Mouse (Mus musculus) ovary, adult 18-20 months (tissue): ENCODE results near the gene D16Ertd472e.

ENCODE experiments used
- DNase-seq: peaks from one replicate; pipeline ENCODE4 v3.0.0; 2022; ENCODE audit warnings: low spot score, mixed read lengths

Gene D16Ertd472e

GRCm38 (mm10) chr16:78576478-78577084 is at the start of gene D16Ertd472e:
D16Ertd472e (minus strand) TSS chr16:78576708.
- peak; percentile 89 for DNase-seq

GRCm38 (mm10) chr16:78622755-78623154 is 46.2 kb upstream of the D16Ertd472e start:
- DNase-seq, result no peak

- peak; percentile 36 for DNase-seq
Measured at GRCm38 (mm10) chr16:78619386-78619785, 42.9 kb upstream of the D16Ertd472e start.

- no peak for DNase-seq
Measured at GRCm38 (mm10) chr16:78617757-78618532, 41.4 kb upstream of the D16Ertd472e start.

- no peak for DNase-seq
Measured at GRCm38 (mm10) chr16:78606202-78606601, 29.7 kb upstream of the D16Ertd472e start.

- DNase-seq, result no peak
Measured at GRCm38 (mm10) chr16:78598919-78599318, 22.4 kb upstream of the D16Ertd472e start.

- DNase-seq, result no peak
Measured at GRCm38 (mm10) chr16:78596381-78596780, 19.9 kb upstream of the D16Ertd472e start.

- no peak for DNase-seq
Measured at GRCm38 (mm10) chr16:78595821-78596220, 19.3 kb upstream of the D16Ertd472e start.

GRCm38 (mm10) chr16:78594154-78594553 is 17.6 kb upstream of the D16Ertd472e start:
- no peak for DNase-seq

GRCm38 (mm10) chr16:78591130-78591529 is 14.6 kb upstream of the D16Ertd472e start:
- no peak for DNase-seq

GRCm38 (mm10) chr16:78588821-78589220 is 12.3 kb upstream of the D16Ertd472e start:
- DNase-seq, result no peak

GRCm38 (mm10) chr16:78586621-78587020 is 10.1 kb upstream of the D16Ertd472e start:
- no peak for DNase-seq

GRCm38 (mm10) chr16:78585664-78586397 is 9.3 kb upstream of the D16Ertd472e start:
- DNase-seq, result no peak

GRCm38 (mm10) chr16:78585163-78585562 is 8.7 kb upstream of the D16Ertd472e start:
- no peak for DNase-seq

GRCm38 (mm10) chr16:78583968-78584367 is 7.5 kb upstream of the D16Ertd472e start:
- no peak for DNase-seq

GRCm38 (mm10) chr16:78580387-78580786 is 3.9 kb upstream of the D16Ertd472e start:
- no peak for DNase-seq

- DNase-seq, result no peak
Measured at GRCm38 (mm10) chr16:78579386-78579785, 2.9 kb upstream of the D16Ertd472e start.

- DNase-seq, result peak; percentile 15
Measured at GRCm38 (mm10) chr16:78577085-78577671, 670 bp upstream of the D16Ertd472e start.

GRCm38 (mm10) chr16:78575852-78576477 is 543 bp downstream of the D16Ertd472e start:
- no peak for DNase-seq

GRCm38 (mm10) chr16:78575190-78575851 is 1.2 kb downstream of the D16Ertd472e start:
- DNase-seq, result no peak

- no peak for DNase-seq
Measured at GRCm38 (mm10) chr16:78574241-78574640, 2.3 kb downstream of the D16Ertd472e start.
